Mouse (Mus musculus) kidney, postnatal 25 days (tissue): ENCODE measurements around the gene Fas.

Source experiments
- DNase-seq, 2 experiments: peaks; one replicate each; pipeline ENCODE4 v3.0.0; 2021; ENCODE audit warnings: mixed read lengths in 2 of 2

The Fas gene

GRCm38 (mm10) chr19:34289948-34290789, at the start of gene Fas:
Gene Fas (plus strand): TSS chr19:34290666.
- peak; percentile 89 to 94 for DNase-seq

GRCm38 (mm10) chr19:34241247-34241915, 49.1 kb upstream of the Fas start:
- peak in 1 of 2 experiments; percentile 46 for DNase-seq

GRCm38 (mm10) chr19:34242925-34243324, 47.5 kb upstream of the Fas start:
- no peak for DNase-seq

GRCm38 (mm10) chr19:34244056-34244455, 46.4 kb upstream of the Fas start:
- peak; percentile 49 to 80 for DNase-seq

GRCm38 (mm10) chr19:34248558-34248957, 41.9 kb upstream of the Fas start:
- no peak for DNase-seq

- DNase-seq, result no peak
Measured at GRCm38 (mm10) chr19:34250621-34251020, 39.8 kb upstream of the Fas start.

- DNase-seq, result no peak
Measured at GRCm38 (mm10) chr19:34251900-34252299, 38.6 kb upstream of the Fas start.

- no peak for DNase-seq
Measured at GRCm38 (mm10) chr19:34252450-34252849, 38.0 kb upstream of the Fas start.

GRCm38 (mm10) chr19:34254101-34254879, 36.2 kb upstream of the Fas start:
- DNase-seq, result peak in 1 of 2 experiments; percentile 53

- DNase-seq, result no peak
Measured at GRCm38 (mm10) chr19:34254880-34255681, 35.4 kb upstream of the Fas start, which contains the start of gene Acta2. Gene Acta2 (minus strand): TSS chr19:34255590.

GRCm38 (mm10) chr19:34256149-34256548, 34.3 kb upstream of the Fas start:
- DNase-seq, result no peak

- no peak for DNase-seq
Measured at GRCm38 (mm10) chr19:34256936-34257335, 33.5 kb upstream of the Fas start.

GRCm38 (mm10) chr19:34262273-34262974, 28.0 kb upstream of the Fas start:
- DNase-seq, result no peak

GRCm38 (mm10) chr19:34265604-34266193, 24.8 kb upstream of the Fas start:
- DNase-seq, result no peak

- no peak for DNase-seq
Measured at GRCm38 (mm10) chr19:34268991-34269390, 21.5 kb upstream of the Fas start.

- peak in 1 of 2 experiments; percentile 47 for DNase-seq
Measured at GRCm38 (mm10) chr19:34270106-34270726, 20.2 kb upstream of the Fas start.

GRCm38 (mm10) chr19:34270824-34271464, 19.5 kb upstream of the Fas start:
- DNase-seq, result no peak

- no peak for DNase-seq
Measured at GRCm38 (mm10) chr19:34273073-34273472, 17.4 kb upstream of the Fas start.

GRCm38 (mm10) chr19:34278078-34278477, 12.4 kb upstream of the Fas start:
- DNase-seq, result no peak

- DNase-seq, result no peak
Measured at GRCm38 (mm10) chr19:34283614-34284013, 6.9 kb upstream of the Fas start.
